Mouse (Mus musculus) ES-Bruce4 (cell line): ENCODE measurements around the gene Sgms1.

Experiments
- CTCF ChIP-seq: IDR thresholded peaks from one replicate; pipeline ENCODE4 v1.8.1; 2011; ENCODE audit warnings: low read depth, low read length
- EP300 ChIP-seq: IDR thresholded peaks from 2 replicates; pipeline ENCODE4 v1.6.1; 2011; ENCODE audit warnings: low read depth, low read length; ENCODE audit not compliant: insufficient read depth
- POLR2A ChIP-seq: IDR thresholded peaks from one replicate; pipeline ENCODE4 v1.8.1; 2011; ENCODE audit warnings: low read length; ENCODE audit not compliant: insufficient read depth

DNA sequence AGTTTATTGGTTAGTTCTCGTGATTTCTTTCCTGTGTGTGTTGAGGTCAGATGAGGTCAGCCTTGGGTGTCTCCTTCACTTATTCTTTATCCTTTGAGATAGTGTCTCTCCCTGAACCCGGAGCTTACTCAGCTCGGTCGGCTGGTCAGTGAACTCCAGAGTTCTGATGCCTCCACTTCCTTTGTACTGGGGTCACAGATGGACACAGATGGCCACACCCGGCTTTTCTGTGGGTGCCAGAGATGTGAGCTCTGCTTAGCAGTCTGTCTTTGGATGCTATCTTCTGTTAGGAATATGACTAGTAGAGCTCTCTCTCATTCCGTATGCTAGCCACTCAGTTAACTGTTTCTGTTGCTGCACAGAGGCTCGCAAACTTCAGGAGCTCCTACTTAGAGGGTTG lies 92.7 kb downstream of the Sgms1 start:
- TF ChIP-seq POLR2A (no peak), EP300 (no peak), CTCF (no peak)
